Mouse (Mus musculus): ENCODE measurements around the gene Degs2. TPM values are rescaled to one million over a fixed set of nuclear protein-coding genes. Genes with fewer than 3 reads are reported as not detected.

The Degs2 gene
- polyA plus RNA-seq (2014; fragmentation: Nextera tagmentation; extraction: Ambion mirVana), result 1.1 and 1.2 TPM in 2 replicates

DNA sequence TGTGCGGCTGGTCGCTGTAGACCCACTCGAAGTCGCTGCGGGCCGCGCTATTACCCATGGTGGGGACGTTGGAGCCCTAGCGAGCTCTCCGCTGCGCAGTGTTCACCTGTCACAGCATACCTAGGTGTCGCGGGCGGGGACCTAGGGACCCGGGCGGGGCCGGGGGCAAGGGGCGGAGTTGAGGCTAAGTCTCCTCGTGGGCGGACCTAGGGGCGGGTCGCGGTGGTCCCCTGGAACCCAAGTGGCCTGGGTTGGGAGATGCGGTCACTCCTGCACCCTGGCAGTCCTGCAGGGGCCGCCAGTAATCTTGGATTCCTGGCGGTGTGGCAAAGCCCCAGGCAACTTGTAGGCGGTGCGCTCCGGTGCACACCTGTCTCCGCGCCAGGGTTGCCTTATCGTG lies at the start of gene Degs2:
Degs2 (minus strand) TSS at position 131 of the 400 bp plus-strand sequence.
- H3K27me3 ChIP-seq (replicated peaks; ENCODE audit: control insufficient read depth, insufficient read depth, low read length), result peaks cover 41% of the 10 kb centered on the region

DNA sequence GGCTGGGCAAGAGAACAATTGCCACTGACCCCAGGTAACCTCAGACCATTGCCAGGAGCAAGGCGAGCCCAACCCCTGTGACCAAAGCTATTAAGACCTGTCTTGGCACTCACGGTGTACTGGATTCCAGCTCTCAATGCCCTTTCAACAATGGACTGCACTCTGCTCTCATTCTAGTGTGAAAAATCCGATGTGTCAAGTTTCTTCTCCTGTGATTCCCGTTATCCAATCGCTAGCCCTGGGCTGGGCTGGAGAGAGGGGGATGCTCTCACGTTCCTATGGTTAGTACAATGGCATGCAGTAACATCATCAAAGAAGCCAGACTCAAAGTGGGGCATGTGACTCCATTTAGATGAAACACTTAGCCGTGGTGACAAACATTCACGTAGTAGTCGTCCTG lies 49.7 kb upstream of the Degs2 start:
- Histone ChIP-seq H3K4me1 (ENCODE audit: control insufficient read depth, insufficient read depth, low read length) (no peaks in the 10 kb centered on the region), H3K9ac (ENCODE audit: low read depth, low read length) (no peak overlapping the region)

More for the DNA sequence above, at the start of gene Degs2:
- Histone ChIP-seq H3K36me3 (ENCODE audit: control insufficient read depth, insufficient read depth, low read length) (no peaks in the 10 kb centered on the region), H3K9ac (ENCODE audit: low read depth, low read length) (no peak within 1 kb of the TSS), H3K4me1 (ENCODE audit: control insufficient read depth, insufficient read depth, low read length) (0 out of 2 replicates have a peak, but pooled peaks cover 3% of the 10 kb centered on the region), H3K4me3 (ENCODE audit: low read depth, low read length) (peak within 1 kb of the TSS; percentile 25), H3K27ac (replicated peaks; ENCODE audit: low read depth, low read length) (no peak within 1 kb of the TSS), H3K4me2 (ENCODE audit: low read depth, low read length) (peak within 1 kb of the TSS; percentile 41), H3K9me3 (ENCODE audit: control insufficient read depth, low read length) (no peaks in the 10 kb centered on the region)
- DNase-seq (ENCODE audit: low spot score) (peak; percentile 11), ATAC-seq (ENCODE audit: low read depth) (peak; percentile 39; the same call in 1 of the 2 replicates)
- 2% methylated on average over 22 of the region's 32 CpGs for WGBS

DNA sequence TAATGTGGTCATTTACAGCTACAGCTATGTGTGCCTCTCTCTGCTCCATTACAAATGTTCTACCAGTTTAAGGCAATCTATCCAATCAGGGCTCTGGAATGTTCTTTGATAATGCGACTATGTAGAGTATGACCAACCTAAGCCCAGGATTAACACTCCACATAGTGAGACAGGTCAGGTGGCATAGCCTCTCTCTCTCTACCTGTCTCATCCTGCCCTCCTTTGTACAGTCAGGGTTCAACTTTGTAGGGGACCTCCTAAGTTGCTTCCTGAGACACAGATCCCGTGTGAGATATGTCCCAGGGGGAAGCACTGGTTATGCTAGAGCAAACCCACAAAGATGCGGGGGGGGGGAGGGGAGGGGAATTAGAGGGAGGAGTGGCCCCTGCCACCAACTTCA lies 48.1 kb upstream of the Degs2 start:
- Histone ChIP-seq H3K27ac (replicated peaks; ENCODE audit: low read depth, low read length) (no peak overlapping the region), H3K4me1 (ENCODE audit: control insufficient read depth, insufficient read depth, low read length) (no peaks in the 10 kb centered on the region), H3K36me3 (ENCODE audit: control insufficient read depth, insufficient read depth, low read length) (no peaks in the 10 kb centered on the region), H3K9me3 (ENCODE audit: control insufficient read depth, low read length) (no peaks in the 10 kb centered on the region), H3K27me3 (replicated peaks; ENCODE audit: control insufficient read depth, insufficient read depth, low read length) (no peaks in the 10 kb centered on the region), H3K9ac (ENCODE audit: low read depth, low read length) (no peak overlapping the region), H3K4me3 (ENCODE audit: low read depth, low read length) (no peak overlapping the region), H3K4me2 (ENCODE audit: low read depth, low read length) (no peak overlapping the region)
- ATAC-seq (ENCODE audit: low read depth) (no peak), DNase-seq (ENCODE audit: low spot score) (no peak)
- 59% methylated on average over 3 of the region's 3 CpGs for WGBS

More for the DNA sequence above, 49.7 kb upstream of the Degs2 start:
- Histone ChIP-seq H3K27ac (replicated peaks; ENCODE audit: low read depth, low read length) (no peak overlapping the region), H3K4me2 (ENCODE audit: low read depth, low read length) (no peak overlapping the region), H3K36me3 (ENCODE audit: control insufficient read depth, insufficient read depth, low read length) (no peaks in the 10 kb centered on the region), H3K4me3 (ENCODE audit: low read depth, low read length) (no peak overlapping the region), H3K27me3 (replicated peaks; ENCODE audit: control insufficient read depth, insufficient read depth, low read length) (no peaks in the 10 kb centered on the region), H3K9me3 (ENCODE audit: control insufficient read depth, low read length) (no peaks in the 10 kb centered on the region)
- DNase-seq (ENCODE audit: low spot score) (peak; percentile 19), ATAC-seq (ENCODE audit: low read depth) (peak; percentile 44; the same call in 1 of the 2 replicates)
- WGBS, result 51% methylated on average over 9 of the region's 9 CpGs

DNA sequence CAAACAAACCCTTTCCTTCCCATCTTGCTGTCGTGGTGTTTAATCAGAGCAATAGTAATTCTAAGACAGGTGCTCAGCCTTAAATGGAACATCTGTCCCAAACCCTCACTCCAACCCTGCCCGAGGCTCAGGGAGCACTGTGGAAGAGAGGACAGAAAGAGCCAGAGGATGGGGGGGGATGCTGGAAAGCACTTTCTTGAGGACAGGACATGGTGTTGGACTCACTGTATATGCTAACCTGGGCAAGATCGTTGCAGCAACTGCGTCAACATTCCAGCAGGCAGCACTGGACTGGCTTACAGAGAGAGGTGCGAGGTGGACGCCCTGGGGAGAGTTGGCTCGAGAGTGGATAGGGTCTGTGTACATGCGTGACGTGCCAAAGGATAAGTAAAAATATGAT lies 47.3 kb upstream of the Degs2 start:
- H3K36me3 ChIP-seq (ENCODE audit: control insufficient read depth, insufficient read depth, low read length), result no peaks in the 10 kb centered on the region
- 85% methylated on average over 9 of the region's 9 CpGs for WGBS
- no peaks in the 10 kb centered on the region for H3K4me1 ChIP-seq (ENCODE audit: control insufficient read depth, insufficient read depth, low read length)
- no peaks in the 10 kb centered on the region for H3K9me3 ChIP-seq (ENCODE audit: control insufficient read depth, low read length)
- H3K4me2 ChIP-seq (ENCODE audit: low read depth, low read length), result no peak overlapping the region
- DNase-seq (ENCODE audit: low spot score) (no peak), ATAC-seq (ENCODE audit: low read depth) (no peak)
- no peaks in the 10 kb centered on the region for H3K27me3 ChIP-seq (replicated peaks; ENCODE audit: control insufficient read depth, insufficient read depth, low read length)
- H3K9ac ChIP-seq (ENCODE audit: low read depth, low read length), result no peak overlapping the region
- H3K27ac ChIP-seq (replicated peaks; ENCODE audit: low read depth, low read length), result no peak overlapping the region
- no peak overlapping the region for H3K4me3 ChIP-seq (ENCODE audit: low read depth, low read length)

DNA sequence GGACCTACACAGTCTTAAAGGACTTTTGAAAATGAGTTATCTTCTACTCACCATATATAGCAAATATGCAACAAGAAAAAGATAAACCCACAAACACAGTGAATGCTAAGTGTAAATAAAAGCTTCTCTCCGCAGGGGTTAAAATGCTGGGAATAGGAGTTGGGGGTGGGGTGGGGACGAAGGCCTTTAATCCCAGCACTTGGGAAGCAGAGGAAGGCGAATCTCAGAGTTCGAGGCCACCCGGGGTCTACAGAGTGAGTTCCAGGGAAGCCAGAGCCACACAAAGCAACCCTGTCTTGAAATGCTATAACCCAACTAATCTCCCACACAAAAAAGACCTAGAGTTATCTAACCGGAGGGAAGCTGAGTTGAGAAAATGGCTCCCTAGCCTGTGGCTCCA lies 46.9 kb upstream of the Degs2 start:
- Histone ChIP-seq H3K4me1 (ENCODE audit: control insufficient read depth, insufficient read depth, low read length) (no peaks in the 10 kb centered on the region), H3K36me3 (ENCODE audit: control insufficient read depth, insufficient read depth, low read length) (no peaks in the 10 kb centered on the region), H3K4me3 (ENCODE audit: low read depth, low read length) (no peak overlapping the region), H3K9ac (ENCODE audit: low read depth, low read length) (no peak overlapping the region), H3K9me3 (ENCODE audit: control insufficient read depth, low read length) (no peaks in the 10 kb centered on the region), H3K27me3 (replicated peaks; ENCODE audit: control insufficient read depth, insufficient read depth, low read length) (no peaks in the 10 kb centered on the region), H3K4me2 (ENCODE audit: low read depth, low read length) (no peak overlapping the region), H3K27ac (replicated peaks; ENCODE audit: low read depth, low read length) (no peak overlapping the region)
- no peak for DNase-seq (ENCODE audit: low spot score)
- ATAC-seq (ENCODE audit: low read depth), result no peak
- WGBS, result 62% methylated on average over 6 of the region's 6 CpGs

DNA sequence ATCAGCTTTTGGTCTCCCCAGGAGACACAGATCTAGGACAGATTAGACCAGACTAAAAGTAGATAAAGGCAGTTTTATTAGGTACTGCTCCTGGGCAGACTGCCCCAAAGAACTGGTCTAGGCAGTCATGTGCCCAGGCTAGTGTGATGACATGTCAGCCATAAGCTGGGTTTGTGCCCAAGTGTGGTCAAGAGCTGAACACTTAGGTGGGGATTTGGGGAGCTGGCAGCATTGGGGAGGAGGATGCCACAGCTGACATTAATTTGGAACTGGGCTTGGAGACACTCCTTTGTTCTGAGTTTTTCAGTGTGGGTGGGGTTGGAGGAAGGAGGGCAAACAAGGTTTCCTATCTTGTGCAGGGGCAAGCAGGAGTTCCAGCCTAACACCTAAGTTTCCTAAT lies 43.9 kb upstream of the Degs2 start:
- Histone ChIP-seq H3K9me3 (ENCODE audit: control insufficient read depth, low read length) (no peaks in the 10 kb centered on the region), H3K4me2 (ENCODE audit: low read depth, low read length) (no peak overlapping the region), H3K4me3 (ENCODE audit: low read depth, low read length) (no peak overlapping the region), H3K4me1 (ENCODE audit: control insufficient read depth, insufficient read depth, low read length) (no peaks in the 10 kb centered on the region), H3K36me3 (ENCODE audit: control insufficient read depth, insufficient read depth, low read length) (no peaks in the 10 kb centered on the region), H3K27ac (replicated peaks; ENCODE audit: low read depth, low read length) (no peak overlapping the region), H3K9ac (ENCODE audit: low read depth, low read length) (no peak overlapping the region), H3K27me3 (replicated peaks; ENCODE audit: control insufficient read depth, insufficient read depth, low read length) (no peaks in the 10 kb centered on the region)
- ATAC-seq (ENCODE audit: low read depth), result no peak
- DNase-seq (ENCODE audit: low spot score), result no peak

DNA sequence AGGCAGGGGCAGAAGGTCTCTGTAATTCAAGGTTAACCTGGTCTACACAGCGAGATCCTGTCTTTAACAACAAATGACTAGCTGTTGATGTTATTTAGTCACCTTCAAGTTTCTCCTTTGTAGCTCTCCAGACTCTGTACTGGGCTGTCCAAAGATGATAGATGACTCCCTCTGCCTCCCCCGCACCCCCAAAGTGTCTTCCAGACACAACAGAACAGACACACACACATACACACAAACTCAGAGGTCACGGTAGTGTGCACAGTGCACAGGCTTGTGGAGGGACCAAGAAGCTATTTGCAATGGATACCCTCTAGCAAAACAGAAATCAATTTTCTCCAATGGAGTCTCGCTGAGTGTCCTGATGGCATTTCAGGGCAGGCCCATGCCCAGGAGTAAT lies 40.1 kb upstream of the Degs2 start:
- Histone ChIP-seq H3K36me3 (ENCODE audit: control insufficient read depth, insufficient read depth, low read length) (no peaks in the 10 kb centered on the region), H3K9me3 (ENCODE audit: control insufficient read depth, low read length) (no peaks in the 10 kb centered on the region), H3K27ac (replicated peaks; ENCODE audit: low read depth, low read length) (no peak overlapping the region), H3K9ac (ENCODE audit: low read depth, low read length) (no peak overlapping the region), H3K4me2 (ENCODE audit: low read depth, low read length) (no peak overlapping the region), H3K4me1 (ENCODE audit: control insufficient read depth, insufficient read depth, low read length) (no peaks in the 10 kb centered on the region), H3K27me3 (replicated peaks; ENCODE audit: control insufficient read depth, insufficient read depth, low read length) (no peaks in the 10 kb centered on the region), H3K4me3 (ENCODE audit: low read depth, low read length) (no peak overlapping the region)
- ATAC-seq (ENCODE audit: low read depth) (no peak), DNase-seq (ENCODE audit: low spot score) (no peak)
- WGBS, result 81% methylated on average over 4 of the region's 4 CpGs

DNA sequence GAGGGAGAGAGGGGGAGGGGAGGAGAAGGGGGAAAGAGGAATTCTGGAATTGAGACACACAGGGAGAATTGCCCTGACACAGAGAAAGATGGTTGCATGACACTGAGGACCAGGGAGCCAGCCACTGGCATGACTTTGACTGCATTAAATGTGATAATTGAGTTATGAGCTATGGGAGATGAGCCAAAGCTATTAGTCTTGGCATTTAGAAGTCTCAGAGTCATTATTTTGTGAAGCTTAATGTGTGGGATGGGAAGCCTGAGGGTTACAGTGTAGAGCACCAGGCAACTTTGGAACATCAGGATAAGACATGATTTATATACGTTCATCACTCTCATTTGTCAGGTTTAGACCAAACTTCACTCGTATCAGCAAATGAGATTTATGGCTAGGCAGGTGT lies 39.4 kb upstream of the Degs2 start:
- no peak for ATAC-seq (ENCODE audit: low read depth)
- Histone ChIP-seq H3K9ac (ENCODE audit: low read depth, low read length) (no peak overlapping the region), H3K4me1 (ENCODE audit: control insufficient read depth, insufficient read depth, low read length) (no peaks in the 10 kb centered on the region), H3K4me2 (ENCODE audit: low read depth, low read length) (no peak overlapping the region), H3K27me3 (replicated peaks; ENCODE audit: control insufficient read depth, insufficient read depth, low read length) (no peaks in the 10 kb centered on the region), H3K36me3 (ENCODE audit: control insufficient read depth, insufficient read depth, low read length) (no peaks in the 10 kb centered on the region), H3K9me3 (ENCODE audit: control insufficient read depth, low read length) (no peaks in the 10 kb centered on the region), H3K27ac (replicated peaks; ENCODE audit: low read depth, low read length) (no peak overlapping the region), H3K4me3 (ENCODE audit: low read depth, low read length) (no peak overlapping the region)
- 72% methylated on average over 2 of the region's 2 CpGs for WGBS
- no peak for DNase-seq (ENCODE audit: low spot score)

DNA sequence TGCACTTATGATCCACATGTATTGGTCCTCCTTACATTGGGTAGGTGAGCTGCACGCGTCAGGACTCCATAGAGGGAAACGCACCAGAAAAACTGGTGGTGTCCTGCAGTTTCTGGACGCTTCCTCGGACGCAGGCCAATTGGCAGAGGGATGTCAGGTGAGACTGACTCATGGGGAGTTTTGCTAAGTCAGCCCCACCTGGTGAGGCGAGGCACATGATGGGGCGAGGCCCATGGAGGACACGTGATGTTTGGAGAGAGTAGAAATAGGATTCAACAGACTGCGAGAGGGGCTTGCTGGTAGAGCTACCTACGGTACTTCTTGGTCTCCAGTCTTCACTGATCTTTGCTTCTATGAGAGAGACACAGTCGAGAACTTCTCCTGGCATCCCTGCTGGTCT lies 36.6 kb upstream of the Degs2 start:
- Histone ChIP-seq H3K36me3 (ENCODE audit: control insufficient read depth, insufficient read depth, low read length) (no peaks in the 10 kb centered on the region), H3K27me3 (replicated peaks; ENCODE audit: control insufficient read depth, insufficient read depth, low read length) (no peaks in the 10 kb centered on the region), H3K9me3 (ENCODE audit: control insufficient read depth, low read length) (no peaks in the 10 kb centered on the region), H3K4me1 (ENCODE audit: control insufficient read depth, insufficient read depth, low read length) (no peaks in the 10 kb centered on the region), H3K9ac (ENCODE audit: low read depth, low read length) (no peak overlapping the region), H3K4me3 (ENCODE audit: low read depth, low read length) (no peak overlapping the region), H3K4me2 (ENCODE audit: low read depth, low read length) (no peak overlapping the region), H3K27ac (replicated peaks; ENCODE audit: low read depth, low read length) (no peak overlapping the region)
- ATAC-seq (ENCODE audit: low read depth), result no peak
- 91% methylated on average over 12 of the region's 12 CpGs for WGBS
- no peak for DNase-seq (ENCODE audit: low spot score)

Data from embryonic facial prominence, embryonic 14.5 days (tissue).